Mouse (Mus musculus) forebrain, embryonic 10.5 days (tissue): ENCODE results near the gene Psma5. TPM values are rescaled to one million over a fixed set of nuclear protein-coding genes. Genes with fewer than 3 reads are reported as not detected.

Experiments
- DNase-seq: peaks from one replicate; pipeline ENCODE4 v3.0.0-alpha.2; 2017; ENCODE audit warnings: low spot score; ENCODE audit errors: extremely low spot score
- H3K27ac ChIP-seq: fragments of 300-500 bp; sonication (generic); 2 replicates; pipeline ENCODE4 v1.5.1; 2016; ENCODE audit warnings: mild to moderate bottlenecking
- H3K27me3 ChIP-seq: fragments of 300-500 bp; sonication (generic); 2 replicates; pipeline ENCODE4 v1.6.1; 2016; ENCODE audit warnings: mild to moderate bottlenecking; ENCODE audit not compliant: poor library complexity, severe bottlenecking
- H3K36me3 ChIP-seq: fragments of 300-500 bp; sonication (generic); replicated peaks from 2 replicates; pipeline ENCODE4 v1.6.1; 2016; ENCODE audit warnings: mild to moderate bottlenecking, moderate library complexity
- H3K4me1 ChIP-seq: fragments of 300-500 bp; sonication (generic); 2 replicates; pipeline ENCODE4 v1.6.1; 2016
- H3K4me3 ChIP-seq: fragments of 300-500 bp; sonication (generic); 2 replicates; pipeline ENCODE4 v1.5.1; 2016; ENCODE audit warnings: mild to moderate bottlenecking, moderate library complexity
- H3K9me3 ChIP-seq: fragments of 300-500 bp; sonication (generic); 2 replicates; pipeline ENCODE4 v1.6.1; 2016; ENCODE audit warnings: mild to moderate bottlenecking, moderate library complexity
- WGBS: fragments of 180-500 bp; shearing (Covaris S2); methylation state at CpG from one replicate; pipeline ENCODE4 v1.1.7; 2016; 5-methylcytosine and 5-hydroxymethylcytosine counted together
- polyA plus RNA-seq: library from polyadenylated mRNA; unstranded; fragments of >200 nt; fragmentation: Nextera tagmentation; extraction: Ambion mirVana; gene quantifications from 2 replicates; pipeline ENCODE4 v1.2.1, GENCODE M21; 2016

Gene Psma5
- polyA plus RNA-seq, 1 experiment from 2014 or later = 353 TPM

- H3K36me3 ChIP-seq = 0 out of 2 replicates have a peak, but pooled peaks cover 4% of the 10 kb centered on the region
- WGBS = 63% methylated on average over 14 of the region's 14 CpGs
- 0 out of 2 replicates have a peak overlapping the region, but pooled peaks have one; percentile 74 for H3K27ac ChIP-seq
- H3K27me3 ChIP-seq = no peaks in the 10 kb centered on the region
- peaks cover 78% of the 10 kb centered on the region for H3K4me1 ChIP-seq
- H3K9me3 ChIP-seq = no peaks in the 10 kb centered on the region
- DNase-seq = no peak
- H3K4me3 ChIP-seq = peak overlapping the region; percentile 14; the same call in 1 of the 2 replicates
Measured at GRCm38 (mm10) chr3:108286671-108287439, 30.1 kb downstream of the Psma5 start.

DNA sequence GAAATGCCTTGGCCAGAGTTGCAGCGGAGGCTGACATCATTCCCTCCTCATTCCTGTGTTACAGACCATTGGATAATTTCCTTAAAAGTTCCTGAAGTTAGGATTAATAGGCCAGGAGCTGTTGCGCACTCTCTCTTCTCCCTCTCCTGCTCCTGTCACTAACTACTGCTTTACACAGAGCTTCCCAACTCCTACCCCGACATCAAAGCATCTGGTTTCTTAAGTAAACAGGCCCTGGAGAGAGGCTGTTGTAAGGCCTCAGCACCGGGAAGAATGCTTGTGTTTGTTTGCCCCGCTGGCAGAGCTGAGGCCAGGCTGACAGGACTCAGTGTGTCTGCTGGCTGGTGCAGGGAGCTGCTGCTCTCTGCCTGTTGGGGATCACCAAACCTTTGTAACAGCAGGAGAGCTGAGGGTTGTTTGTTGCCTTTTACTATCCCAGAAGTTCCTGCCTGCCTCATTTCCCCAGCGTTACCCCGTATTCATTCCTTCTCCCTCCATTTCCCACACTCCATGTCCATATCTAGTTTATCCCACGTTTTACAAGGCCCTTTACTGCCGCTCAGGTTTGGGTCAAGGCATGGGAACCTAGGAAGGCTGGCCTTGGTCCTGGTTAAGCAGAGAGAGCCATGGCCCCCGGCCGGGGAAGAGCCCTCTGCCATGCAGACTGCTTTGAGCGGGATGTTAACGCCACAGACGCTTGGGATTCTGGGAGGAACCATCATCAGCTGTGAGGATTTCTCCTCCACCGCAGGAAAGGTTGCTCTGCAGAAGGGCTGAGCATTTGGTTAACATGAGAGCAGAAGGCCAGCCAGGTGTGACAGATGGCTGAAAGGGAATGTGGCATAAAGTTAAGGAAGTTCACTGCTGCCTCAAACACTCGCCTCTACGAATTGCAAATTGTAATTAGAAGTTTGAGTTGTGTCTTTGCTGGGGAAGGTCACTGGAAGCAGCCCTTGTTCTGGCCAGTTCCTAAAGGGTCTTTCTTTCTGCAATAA is 31.4 kb downstream of the Psma5 start:
- H3K36me3 ChIP-seq = 0 out of 2 replicates have a peak, but pooled peaks cover 4% of the 10 kb centered on the region
- peak overlapping the region; percentile 14 for H3K4me3 ChIP-seq
- peak; percentile 31 for DNase-seq
- 17% methylated on average over 17 of the region's 17 CpGs for WGBS
- no peaks in the 10 kb centered on the region for H3K27me3 ChIP-seq
- H3K27ac ChIP-seq = peak overlapping the region; percentile 74
- no peaks in the 10 kb centered on the region for H3K9me3 ChIP-seq
- H3K4me1 ChIP-seq = peaks cover 72% of the 10 kb centered on the region

GRCm38 (mm10) chr3:108289311-108290130 is 32.8 kb downstream of the Psma5 start:
- 85% methylated on average over 13 of the region's 13 CpGs for WGBS
- no peak for DNase-seq
- H3K27me3 ChIP-seq = no peaks in the 10 kb centered on the region
- H3K9me3 ChIP-seq = no peaks in the 10 kb centered on the region
- 0 out of 2 replicates have a peak, but pooled peaks cover 4% of the 10 kb centered on the region for H3K36me3 ChIP-seq
- H3K4me3 ChIP-seq = no peak overlapping the region
- peaks cover 67% of the 10 kb centered on the region for H3K4me1 ChIP-seq
- no peak overlapping the region for H3K27ac ChIP-seq

DNA sequence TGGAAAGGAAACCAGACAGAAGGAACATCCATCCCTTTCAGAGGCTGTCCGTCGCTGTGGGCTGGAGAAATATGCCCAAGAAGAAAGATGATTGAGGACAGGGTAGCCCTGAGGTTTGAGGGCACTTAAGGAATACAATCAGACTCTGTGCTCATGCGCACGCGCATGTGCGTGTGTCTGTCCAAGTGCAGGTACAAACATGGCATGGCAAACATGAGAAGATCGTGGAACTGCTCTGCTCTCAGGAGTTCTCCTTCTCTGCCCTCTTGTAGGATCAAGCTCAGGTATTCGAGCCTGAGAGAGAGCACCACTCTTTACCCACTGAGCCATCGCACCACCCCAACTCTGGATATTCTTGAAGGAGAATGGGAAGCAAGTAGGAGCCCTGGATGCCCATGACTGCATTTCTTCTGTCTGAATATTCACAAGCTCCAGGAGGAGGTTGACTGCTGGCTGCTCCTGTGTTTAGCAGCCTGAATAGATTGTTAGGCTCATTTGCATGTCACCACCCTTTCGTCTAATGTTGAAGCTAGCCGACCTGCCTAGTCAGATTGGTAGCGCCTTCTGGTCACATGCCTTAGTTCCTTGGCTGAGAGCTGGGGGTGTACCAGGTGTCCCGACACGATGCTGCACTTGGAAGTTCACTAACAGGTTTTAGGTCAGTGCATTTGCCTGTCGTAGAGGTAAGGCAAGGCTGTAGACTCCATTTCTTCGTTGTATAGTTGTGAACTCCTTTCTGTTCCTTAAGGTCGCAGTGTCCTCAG is 34.5 kb downstream of the Psma5 start:
- Histone ChIP-seq H3K27ac (no peak overlapping the region), H3K4me1 (peaks cover 67% of the 10 kb centered on the region), H3K36me3 (0 out of 2 replicates have a peak, but pooled peaks cover 4% of the 10 kb centered on the region), H3K27me3 (no peaks in the 10 kb centered on the region), H3K9me3 (no peaks in the 10 kb centered on the region), H3K4me3 (no peak overlapping the region)
- no peak for DNase-seq
- 75% methylated on average over 17 of the region's 17 CpGs for WGBS

DNA sequence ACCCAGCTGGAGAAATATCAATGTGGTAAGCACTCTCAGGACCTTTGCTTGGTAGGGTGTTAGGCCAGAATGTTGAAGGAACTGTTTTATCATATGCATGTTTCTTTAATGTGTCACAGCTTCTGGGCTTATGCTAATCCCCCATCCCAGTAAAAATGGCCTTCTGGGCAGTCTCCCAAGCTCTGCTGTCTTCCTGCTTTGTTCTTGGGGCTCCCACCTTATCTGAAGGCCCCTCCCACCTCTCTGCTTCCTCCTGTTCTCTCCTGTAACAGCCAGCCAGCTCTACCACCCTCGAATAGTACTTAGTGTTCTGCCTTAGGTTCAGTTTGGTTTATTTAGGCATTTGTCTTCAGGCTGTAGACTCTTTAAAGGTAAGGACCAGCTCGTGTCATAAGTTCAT is 37.7 kb downstream of the Psma5 start:
- DNase-seq = no peak
- H3K27ac ChIP-seq = no peak overlapping the region
- WGBS = 58% methylated on average over 2 of the region's 2 CpGs
- H3K27me3 ChIP-seq = no peaks in the 10 kb centered on the region
- peaks cover 61% of the 10 kb centered on the region for H3K4me1 ChIP-seq
- H3K4me3 ChIP-seq = no peak overlapping the region
- no peaks in the 10 kb centered on the region for H3K9me3 ChIP-seq
- 0 out of 2 replicates have a peak, but pooled peaks cover 4% of the 10 kb centered on the region for H3K36me3 ChIP-seq

DNA sequence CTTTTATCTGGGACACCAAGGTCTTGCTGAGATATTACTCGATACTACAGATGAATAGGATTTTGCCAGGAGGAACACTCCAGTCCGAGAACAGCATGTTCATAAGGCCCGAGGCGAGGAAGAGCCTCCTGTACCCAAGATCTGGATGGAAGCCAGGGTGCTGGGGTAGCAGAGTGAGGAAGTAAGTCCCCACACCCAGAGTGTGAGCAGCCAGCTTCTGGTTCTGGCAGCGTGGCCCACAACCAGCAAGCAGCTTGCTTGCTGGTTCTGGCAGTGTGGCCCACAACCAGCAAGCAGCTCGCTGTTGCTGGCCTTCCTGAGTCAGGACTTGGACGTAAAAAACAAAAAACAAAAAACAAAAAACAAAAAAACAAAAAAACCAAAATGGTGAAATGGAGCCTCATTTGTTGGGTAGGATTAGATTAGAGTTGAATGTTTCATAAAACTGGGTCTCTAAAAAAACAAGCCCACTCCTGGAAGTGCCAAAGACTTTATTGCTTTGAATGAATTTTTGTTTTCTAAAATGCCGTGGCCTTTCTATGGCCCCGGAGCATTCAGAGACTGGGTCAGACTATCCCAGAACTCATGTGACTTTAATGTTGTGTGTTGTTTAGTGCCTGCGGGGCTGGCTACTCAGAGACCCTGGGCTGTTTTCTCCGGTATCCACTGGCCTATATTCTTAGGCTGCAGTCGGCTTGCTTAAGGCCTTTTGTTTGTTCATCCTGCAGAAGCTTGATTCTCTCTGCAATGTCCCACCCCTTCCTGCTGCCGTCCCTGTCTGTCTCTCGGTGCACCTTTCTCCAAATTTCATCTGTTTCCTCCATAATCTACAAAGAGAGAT is 38.9 kb downstream of the Psma5 start:
- Histone ChIP-seq H3K4me3 (peak overlapping the region; percentile 39), H3K27ac (peak overlapping the region; percentile 85), H3K9me3 (no peaks in the 10 kb centered on the region), H3K4me1 (peaks cover 59% of the 10 kb centered on the region), H3K36me3 (0 out of 2 replicates have a peak, but pooled peaks cover 4% of the 10 kb centered on the region), H3K27me3 (no peaks in the 10 kb centered on the region)
- WGBS = 44% methylated on average over 14 of the region's 14 CpGs
- peak; percentile 32 for DNase-seq

- H3K4me1 ChIP-seq = peaks cover 52% of the 10 kb centered on the region
- H3K9me3 ChIP-seq = no peaks in the 10 kb centered on the region
- WGBS = 23% methylated on average over 14 of the region's 14 CpGs
- peak; percentile 35 for DNase-seq
- peak overlapping the region; percentile 85 for H3K27ac ChIP-seq
- H3K27me3 ChIP-seq = no peaks in the 10 kb centered on the region
- H3K4me3 ChIP-seq = peak overlapping the region; percentile 39
- 0 out of 2 replicates have a peak, but pooled peaks cover 4% of the 10 kb centered on the region for H3K36me3 ChIP-seq
Measured at GRCm38 (mm10) chr3:108296220-108297049, 39.7 kb downstream of the Psma5 start.

DNA sequence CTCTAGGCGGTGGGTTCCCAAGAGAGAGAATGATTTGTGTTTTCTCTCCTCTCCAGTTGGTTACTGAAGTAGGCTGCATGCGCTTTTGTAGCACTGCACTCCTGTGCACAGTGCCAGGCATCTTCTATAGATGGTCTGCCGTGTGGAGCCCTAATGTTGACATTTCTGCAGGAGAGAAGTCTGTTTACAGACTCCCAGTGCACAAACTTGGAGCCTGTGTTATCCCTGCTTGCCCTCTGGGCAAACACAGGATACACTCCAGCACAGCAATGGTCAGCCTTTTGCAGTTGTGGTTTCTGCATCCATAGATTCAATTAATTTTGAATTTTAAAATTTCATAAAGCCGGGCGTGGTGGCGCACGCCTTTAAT is 40.3 kb downstream of the Psma5 start:
- Histone ChIP-seq H3K9me3 (no peaks in the 10 kb centered on the region), H3K4me1 (peaks cover 48% of the 10 kb centered on the region), H3K27ac (peak overlapping the region; percentile 85), H3K4me3 (no peak overlapping the region), H3K36me3 (peaks cover 5% of the 10 kb centered on the region; the same call in 1 of the 2 replicates), H3K27me3 (no peaks in the 10 kb centered on the region)
- no peak for DNase-seq
- WGBS = 78% methylated on average over 7 of the region's 7 CpGs

- 64% methylated on average over 7 of the region's 7 CpGs for WGBS
- Histone ChIP-seq H3K36me3 (peaks cover 5% of the 10 kb centered on the region; the same call in 1 of the 2 replicates), H3K4me3 (no peak overlapping the region), H3K27me3 (no peaks in the 10 kb centered on the region), H3K4me1 (peaks cover 48% of the 10 kb centered on the region), H3K9me3 (no peaks in the 10 kb centered on the region), H3K27ac (peak overlapping the region; percentile 2; the same call in 1 of the 2 replicates)
- no peak for DNase-seq
Measured at GRCm38 (mm10) chr3:108297603-108298553, 41.2 kb downstream of the Psma5 start.
